ENCODE assay signal across 26 mouse cellular contexts in genomic region chr4:94713741-94714140, GRCm38 (mm10).
"Had no signal": no experiment of that assay in that cellular context is flagged by ENCODE, and none has a peak within 500 bp of the region (broad histone marks: within the 10 kb centered on the region; RNA-seq: fewer than 3 reads in every experiment).

No protein-coding gene starts in this region.

- H3K27ac ChIP-seq: heart, adult 2 months; heart, embryonic 13.5 days; heart, embryonic 15.5 days; hindbrain, embryonic 14.5 days; hindbrain, postnatal 0 days; kidney, embryonic 15.5 days; kidney, postnatal 0 days; limb, embryonic 13.5 days; limb, embryonic 15.5 days; liver, embryonic 12.5 days; liver, embryonic 14.5 days had no signal

- H3K4me2 ChIP-seq: heart, embryonic 11.5 days; heart, embryonic 13.5 days; heart, embryonic 15.5 days; hindbrain, embryonic 14.5 days; kidney, embryonic 15.5 days; limb, embryonic 13.5 days; limb, embryonic 15.5 days; liver, embryonic 12.5 days had no signal

- DNase-seq: gastrocnemius, postnatal 14 days; gastrocnemius, postnatal 36 days; heart, adult 11 months; heart, adult 2 months; heart, postnatal 14 days; heart, postnatal 36 days; kidney, adult 11 months; kidney, adult 2 months; kidney, adult 9 months; kidney, postnatal 14 days; kidney, postnatal 36 days; layer of hippocampus, adult 9-11 months; layer of hippocampus, postnatal 36 days; left cerebral cortex, postnatal 4 days had no signal

- H3K4me3 ChIP-seq: heart, adult 2 months; heart, embryonic 13.5 days; heart, embryonic 15.5 days; kidney, embryonic 15.5 days; limb, embryonic 13.5 days; limb, embryonic 15.5 days; liver, embryonic 12.5 days had no signal

- H3K27me3 ChIP-seq: heart, embryonic 13.5 days; heart, embryonic 15.5 days; kidney, embryonic 15.5 days; limb, embryonic 13.5 days; limb, embryonic 15.5 days; liver, embryonic 12.5 days had no signal

- ATAC-seq: hindbrain, postnatal 0 days; intestine, embryonic 16.5 days; liver, embryonic 12.5 days had no signal

- H3K9me3 ChIP-seq: heart, embryonic 13.5 days; heart, embryonic 15.5 days; kidney, embryonic 15.5 days; limb, embryonic 13.5 days; limb, embryonic 15.5 days; liver, embryonic 12.5 days had no signal

- H3K9ac ChIP-seq: heart, embryonic 13.5 days; heart, embryonic 15.5 days; hindbrain, embryonic 14.5 days; kidney, embryonic 15.5 days; limb, embryonic 13.5 days; limb, embryonic 15.5 days; liver, embryonic 12.5 days; liver, embryonic 14.5 days had no signal

- H3K4me1 ChIP-seq: kidney, embryonic 15.5 days; limb, embryonic 13.5 days; limb, embryonic 15.5 days; liver, embryonic 12.5 days had no signal

- H3K36me3 ChIP-seq: heart, embryonic 13.5 days; heart, embryonic 15.5 days; kidney, embryonic 15.5 days; limb, embryonic 13.5 days; limb, embryonic 15.5 days; liver, embryonic 12.5 days had no signal
